In the genomic region with DNA sequence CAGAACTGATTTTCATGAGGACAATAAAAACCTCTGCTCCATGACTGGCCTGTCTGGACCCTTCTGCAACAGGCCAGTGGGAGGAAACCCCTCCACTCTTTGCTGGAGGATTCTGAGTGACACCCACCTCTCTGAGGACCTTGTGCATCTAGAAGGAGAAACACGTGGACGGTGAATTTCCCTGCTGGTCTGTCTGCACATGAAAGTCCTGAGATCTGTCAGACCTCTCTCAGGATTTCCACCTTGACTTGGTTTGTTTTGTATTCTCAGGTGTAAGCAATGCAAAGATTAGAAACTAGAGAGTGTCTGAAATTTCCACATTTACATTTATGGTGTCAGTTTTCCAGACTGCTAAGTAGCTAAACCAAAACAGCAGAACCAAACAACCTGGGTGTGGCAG, we compare ENCODE assay signal across 2 mouse cellular contexts.
A peak's percentile ranks its signal among the peaks of the same experiment; 100 is the strongest.
TF ChIP-seq lines count a peak whose summit lies in the region.

No protein-coding gene starts in this region.

TF ChIP-seq in CH12.LX, 34 proteins besides CTCF, POLR2A, EP300 and RAD21 (continued from another document):
- TF ChIP-seq MXI1 (IDR thresholded peaks at IDR 0.05; ENCODE audit: low read depth, low read length) (peak; percentile 86), TBP (conservative IDR thresholded peaks at IDR 0.05; ENCODE audit: low read depth, low read length) (no peak), HCFC1 (IDR thresholded peaks at IDR 0.05; ENCODE audit: low read depth, low read length) (no peak), MEF2A (IDR thresholded peaks at IDR 0.05; ENCODE audit: borderline replicate concordance, low read depth, low read length) (no peak), MYC (IDR thresholded peaks at IDR 0.05; ENCODE audit: low read depth, low read length) (peak; percentile 80; the same call in 1 of the 2 replicates), IRF4 (IDR thresholded peaks at IDR 0.05; ENCODE audit: low read depth, low read length) (peak; percentile 26; the same call in 1 of the 2 replicates), PAX5 (IDR thresholded peaks at IDR 0.05; ENCODE audit: low read length) (no peak), ZKSCAN1 (IDR thresholded peaks at IDR 0.05; ENCODE audit: borderline replicate concordance, low read depth, low read length) (no peak)
TF ChIP-seq in CH12.LX: peak in this region for 7.

TF ChIP-seq in myocyte, 11 proteins besides CTCF, POLR2A, EP300 and RAD21 (continued from another document):
- TF ChIP-seq MYOG (IDR thresholded peaks at IDR 0.05; ENCODE audit: control insufficient read depth in 1 of 3, insufficient read depth in 1 of 3, insufficient read length in 2 of 3, low read depth in 2 of 3) (no peak), REST (IDR thresholded peaks at IDR 0.05; ENCODE audit: insufficient read depth, insufficient read length) (no peak), CEBPB (IDR thresholded peaks at IDR 0.05; ENCODE audit: insufficient read depth, poor library complexity, severe bottlenecking) (no peak), SRF (IDR thresholded peaks at IDR 0.05; ENCODE audit: control insufficient read depth, insufficient read length, low read depth) (no peak)
